Mouse (Mus musculus): ENCODE measurements at regions not wholly inside any gene's neighbourhood (a gene's known extent, or its start where the extent isn't known, plus 50 kb on each side); places are given as distances from the start of the nearest gene placed in this dataset.

DNA sequence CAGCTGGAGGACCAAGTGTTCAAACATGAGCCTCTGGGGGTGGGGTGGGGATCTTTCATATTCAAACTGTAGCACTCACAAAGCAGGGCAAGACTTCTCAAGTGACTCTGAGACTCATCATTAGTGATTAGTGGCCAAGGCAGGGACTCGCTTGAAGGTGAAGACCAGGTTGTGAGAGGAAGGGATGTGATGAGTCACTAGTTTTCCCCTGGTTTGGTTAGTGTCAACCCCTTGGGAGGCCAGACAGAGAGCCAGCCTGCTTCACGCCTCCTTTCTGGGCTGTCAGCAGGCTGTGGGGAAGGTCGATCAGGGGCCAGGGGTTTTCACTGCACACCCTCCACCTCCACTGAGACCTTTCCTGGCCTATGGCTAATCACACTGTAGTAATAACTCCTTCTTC, 65.2 kb downstream of the Slc30a10 start:
- DNase-seq (ENCODE audit: low read depth, low spot score), result no peak

DNA sequence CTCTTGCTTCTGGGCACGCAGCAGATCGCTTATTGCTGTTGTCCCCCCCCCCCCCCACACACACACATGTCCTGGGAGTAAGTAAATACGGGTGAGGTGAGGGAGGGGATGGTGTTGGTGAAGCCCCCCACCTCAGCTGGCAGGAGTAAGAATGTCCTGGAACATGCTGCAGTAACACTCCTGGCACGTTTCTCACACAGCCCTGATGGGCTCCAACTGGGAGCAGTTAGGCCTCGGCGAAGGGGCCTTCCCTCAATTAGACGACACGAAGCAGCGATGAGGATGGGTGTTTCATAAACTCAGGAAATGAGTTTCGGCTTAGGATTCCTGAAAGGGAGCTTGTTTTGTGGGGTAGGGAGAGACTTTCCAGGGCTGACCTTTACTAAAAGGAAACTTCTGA, 69.4 kb downstream of the Slc30a10 start:
- DNase-seq (ENCODE audit: low read depth, low spot score), result no peak

DNA sequence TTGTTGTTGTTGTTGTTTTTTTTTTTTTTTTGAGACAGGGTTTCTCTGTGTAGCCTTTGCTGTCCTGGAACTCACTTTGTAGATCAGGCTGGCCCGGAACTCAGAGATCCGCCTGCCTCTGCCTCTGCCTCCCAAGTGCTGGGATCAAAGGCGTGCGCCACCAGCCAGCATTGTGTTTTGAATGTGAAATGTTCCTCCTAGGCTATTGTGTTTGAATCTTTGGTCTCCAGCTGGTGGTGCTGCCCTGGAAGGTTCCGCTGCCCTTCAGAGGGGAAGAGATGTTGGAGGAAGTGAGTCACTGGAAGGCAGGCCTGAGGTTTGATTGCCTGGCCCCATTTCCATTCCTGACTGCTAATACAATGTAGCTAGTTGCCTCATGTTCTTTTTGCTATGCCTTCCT, 78.8 kb downstream of the Slc30a10 start:
- DNase-seq (ENCODE audit: low read depth, low spot score), result peak; percentile 88

DNA sequence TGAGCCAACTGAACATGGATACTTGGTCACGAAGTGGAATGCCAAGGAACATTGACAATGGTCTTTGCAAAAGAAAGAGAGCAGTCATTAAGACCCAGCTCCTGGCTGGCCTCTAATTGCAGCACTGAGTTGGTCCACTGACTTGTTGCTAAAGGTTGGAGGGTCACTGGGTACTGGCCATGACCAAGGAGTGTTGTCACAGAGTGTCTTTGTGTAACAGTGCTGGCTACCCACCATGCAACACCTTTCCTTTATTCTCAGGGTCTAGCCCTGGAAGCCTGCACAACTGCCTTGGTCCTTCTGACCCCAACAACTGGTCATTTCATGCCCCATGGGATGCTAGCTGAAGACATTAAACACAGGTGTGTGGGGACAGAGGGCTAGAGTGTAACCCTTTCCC, 79.5 kb downstream of the Slc30a10 start:
- no peak for DNase-seq (ENCODE audit: low read depth, low spot score)

DNA sequence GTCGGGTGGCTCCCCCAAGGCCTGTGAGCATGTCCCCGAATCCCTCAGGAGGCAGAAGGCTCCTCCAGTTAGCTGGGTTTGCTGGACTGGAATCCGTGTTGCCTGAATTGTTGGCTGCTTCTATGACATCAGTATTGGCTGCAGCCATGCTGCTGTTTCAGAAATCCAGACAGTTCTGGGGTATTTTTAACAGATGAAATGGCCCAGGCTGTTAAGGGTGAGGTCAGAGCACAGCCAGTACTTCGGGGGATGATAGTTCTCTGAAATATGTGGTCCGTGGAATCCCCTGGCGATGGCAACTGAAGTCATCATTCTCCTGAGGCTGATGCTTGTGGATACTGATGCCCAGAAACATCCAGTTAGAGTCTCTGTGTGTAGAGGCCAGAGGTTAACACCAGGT, 80.7 kb downstream of the Slc30a10 start:
- no peak for DNase-seq (ENCODE audit: low read depth, low spot score)

DNA sequence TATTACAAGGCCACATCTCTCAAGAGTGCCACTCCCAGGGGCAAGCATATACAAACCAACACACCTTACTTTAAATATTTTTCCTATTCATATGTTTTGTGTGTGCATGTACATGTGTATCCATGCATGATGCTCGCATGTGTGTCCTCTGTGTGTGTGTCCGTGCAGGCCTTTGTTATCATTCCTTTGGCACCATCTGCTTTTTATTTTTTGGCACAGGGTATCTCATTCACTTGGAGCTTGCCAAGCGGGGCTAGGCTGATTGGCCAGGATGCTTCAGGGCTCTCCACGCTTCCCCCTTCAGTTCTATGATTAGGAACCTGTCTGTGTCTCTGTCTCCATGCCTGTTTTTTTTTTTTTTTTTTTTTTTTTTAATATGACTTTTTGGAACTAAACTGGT, 82.6 kb downstream of the Slc30a10 start:
- DNase-seq (ENCODE audit: low read depth, low spot score), result no peak

DNA sequence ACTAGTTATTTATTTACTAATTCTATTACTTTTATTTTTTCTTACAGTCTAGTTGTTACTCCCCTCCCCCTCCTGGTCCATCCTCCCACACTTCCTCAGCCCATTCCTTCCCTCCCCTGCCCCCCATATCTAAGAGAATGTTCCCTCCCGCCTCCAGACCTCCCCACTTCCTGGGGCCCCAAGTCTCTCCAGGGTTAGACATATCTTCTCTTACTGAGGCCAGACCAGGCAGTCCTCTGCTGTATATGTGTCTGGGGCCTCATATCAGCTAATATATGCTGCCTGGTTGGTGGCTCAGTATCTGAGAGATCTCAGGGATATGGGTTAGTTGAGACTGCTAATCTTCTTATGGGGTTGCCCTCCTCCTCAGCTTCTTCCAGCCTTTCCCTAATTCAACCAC, 84.8 kb downstream of the Slc30a10 start:
- DNase-seq (ENCODE audit: low read depth, low spot score), result no peak

DNA sequence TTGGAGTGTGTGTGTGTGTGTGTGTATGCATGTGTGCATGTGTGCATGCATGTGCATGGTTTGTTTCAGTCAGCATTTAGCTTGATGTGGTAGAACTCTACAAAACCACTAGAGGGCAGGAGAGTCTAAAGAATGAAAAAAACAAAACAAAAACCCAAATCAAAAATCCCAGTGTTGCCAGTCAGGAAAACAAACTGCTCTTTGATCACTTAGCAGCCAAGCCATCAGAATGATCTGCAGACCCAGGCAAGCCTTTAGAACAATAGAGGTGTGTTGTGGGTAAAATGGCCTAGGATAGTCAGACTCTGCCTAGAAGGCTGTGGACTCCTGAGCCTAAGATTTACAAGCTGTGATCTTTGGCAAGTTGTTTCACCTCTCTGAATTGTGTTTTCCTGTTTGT, 91.7 kb downstream of the Slc30a10 start:
- DNase-seq (ENCODE audit: low read depth, low spot score), result peak; percentile 48

DNA sequence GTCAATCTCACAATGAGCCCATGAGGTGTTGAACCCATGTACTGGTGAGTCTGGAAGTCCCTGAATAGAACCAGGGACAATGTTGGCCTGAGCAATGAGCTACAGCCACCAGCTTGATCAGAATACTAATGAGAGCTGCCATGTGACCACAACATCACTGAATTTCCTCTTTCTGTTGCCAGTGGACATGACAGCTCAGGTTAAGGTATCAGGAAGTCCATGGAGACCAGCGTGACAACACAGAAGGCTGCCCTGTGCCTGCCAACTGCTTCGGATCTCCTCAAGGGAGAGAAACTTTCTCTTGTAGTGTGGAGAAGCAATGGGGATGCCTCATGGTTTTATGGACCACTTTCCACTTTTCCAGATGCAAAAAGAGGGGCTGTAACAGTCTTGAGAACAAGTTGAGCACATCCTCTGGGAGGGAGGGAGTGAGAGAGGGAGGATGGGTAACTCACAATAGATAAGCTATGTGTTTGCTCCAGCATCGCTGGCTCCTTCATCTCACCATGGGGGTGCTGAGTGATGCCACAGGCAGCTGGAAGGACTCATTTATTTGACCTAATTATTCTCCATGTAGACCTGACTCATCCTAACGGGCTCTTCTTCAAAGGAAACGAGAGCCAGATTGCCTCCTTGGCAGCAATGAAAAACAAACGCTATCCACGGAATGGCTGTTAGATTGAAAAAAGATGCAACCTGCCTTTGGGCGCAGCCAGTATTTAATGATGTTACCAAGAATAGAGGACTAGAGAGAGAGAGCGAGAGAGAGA, 118.3 kb downstream of the Slc30a10 start:
- no peak for DNase-seq (ENCODE audit: low read depth, low spot score)

DNA sequence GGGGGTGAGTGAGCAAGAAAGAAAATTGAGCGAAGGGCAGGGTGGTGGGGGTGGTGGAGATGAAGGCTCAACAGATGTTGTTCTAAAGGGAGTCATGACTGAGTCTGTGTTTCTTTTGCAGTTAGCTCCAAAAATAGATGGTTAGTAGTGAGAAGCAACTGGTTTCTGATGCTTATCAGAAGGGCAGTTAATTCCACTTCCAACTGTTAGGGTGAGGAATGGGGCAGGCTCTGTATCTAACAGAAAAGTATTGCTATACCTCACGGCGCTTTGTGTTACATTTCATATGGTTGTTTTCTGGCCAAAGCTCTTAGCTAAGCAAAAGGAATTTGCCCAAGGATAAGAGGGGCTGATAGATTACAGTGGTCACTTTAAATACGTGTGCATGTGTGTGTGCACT, 120.3 kb downstream of the Slc30a10 start:
- no peak for DNase-seq (ENCODE audit: low read depth, low spot score)

DNA sequence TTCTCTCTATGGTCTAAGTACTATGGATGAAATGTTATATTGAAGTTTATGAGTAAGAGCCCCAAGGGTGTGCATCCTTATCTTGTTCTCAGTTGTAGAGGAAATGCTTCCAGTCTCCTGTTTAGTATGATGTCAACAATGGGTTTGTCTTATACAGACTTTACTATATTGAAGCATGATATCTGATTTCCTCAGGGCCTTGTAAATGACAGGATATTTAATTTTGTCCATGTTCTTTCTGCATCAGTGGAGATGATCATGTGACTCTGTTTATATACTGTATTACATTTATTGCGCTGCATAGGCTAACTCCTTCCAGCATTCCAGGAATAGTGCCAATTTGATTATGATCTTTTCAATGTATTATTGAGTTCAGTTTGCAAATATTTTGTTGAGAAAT, 125.2 kb downstream of the Slc30a10 start:
- no peak for DNase-seq (ENCODE audit: low read depth, low spot score)

DNA sequence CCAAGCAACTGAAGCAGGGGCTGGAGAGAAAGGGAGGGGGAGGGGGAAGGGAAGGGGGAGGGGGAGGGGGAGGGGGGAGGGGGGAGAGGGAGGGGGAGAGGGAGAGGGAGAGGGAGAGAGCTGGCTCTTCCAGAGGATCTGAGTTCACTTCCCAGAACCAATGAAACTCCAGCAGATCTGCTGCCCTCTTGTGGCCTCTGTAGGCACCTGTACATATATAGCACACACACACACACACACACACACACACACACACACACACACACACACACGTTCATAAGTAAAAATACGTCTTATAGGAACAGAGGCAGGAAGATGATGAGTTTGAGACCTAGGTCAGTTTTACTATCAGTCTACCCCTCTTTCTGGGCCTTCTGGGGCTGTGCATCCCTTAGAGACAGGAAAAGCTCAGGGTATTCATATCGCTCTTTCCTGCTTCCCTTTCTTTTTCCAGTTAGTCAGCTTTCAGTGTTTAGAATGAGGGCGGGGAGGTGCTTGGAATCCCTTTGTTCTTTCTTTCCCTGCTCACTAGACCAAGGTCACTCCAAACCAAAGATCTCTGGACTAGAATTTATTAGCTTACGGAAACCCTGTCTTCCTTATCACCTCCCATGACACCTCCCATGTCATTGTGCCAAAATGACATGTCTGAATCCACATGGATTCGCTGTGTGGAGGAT, 130.7 kb downstream of the Slc30a10 start:
- peak; percentile 53 for DNase-seq (ENCODE audit: low read depth, low spot score)

DNA sequence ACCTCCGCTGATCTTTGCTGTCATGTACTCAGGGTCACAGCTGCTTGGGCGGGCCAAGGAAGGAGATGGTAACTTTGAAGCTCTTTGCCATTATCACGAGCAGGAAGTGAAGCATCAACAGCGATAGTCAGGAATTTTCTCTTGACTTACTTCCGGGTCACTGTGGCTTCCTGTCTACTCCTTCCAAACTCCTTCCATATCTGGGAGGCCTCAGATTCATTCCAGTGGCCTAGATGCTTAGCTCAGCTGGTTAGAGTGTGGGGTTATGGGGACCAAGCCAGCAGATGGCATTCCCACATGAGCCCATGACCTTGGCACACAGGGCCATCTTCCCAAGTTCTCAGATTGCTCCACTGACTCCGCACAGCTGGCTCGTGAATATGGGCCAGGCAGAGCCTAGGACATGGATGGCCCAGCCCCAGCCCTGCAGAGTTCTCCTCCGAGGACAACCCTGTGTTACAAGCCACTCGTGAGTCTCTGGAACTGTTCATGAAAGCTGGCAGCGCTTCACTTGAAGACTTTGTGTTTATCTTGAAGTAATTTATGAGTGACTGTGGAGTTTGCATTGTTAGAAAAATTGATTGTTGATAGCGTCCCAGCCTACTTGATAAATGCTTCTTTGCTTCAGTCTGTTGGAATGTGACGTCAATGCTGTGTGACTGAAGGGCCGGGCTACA, 133.2 kb downstream of the Slc30a10 start:
- no peak for DNase-seq (ENCODE audit: low read depth, low spot score)

DNA sequence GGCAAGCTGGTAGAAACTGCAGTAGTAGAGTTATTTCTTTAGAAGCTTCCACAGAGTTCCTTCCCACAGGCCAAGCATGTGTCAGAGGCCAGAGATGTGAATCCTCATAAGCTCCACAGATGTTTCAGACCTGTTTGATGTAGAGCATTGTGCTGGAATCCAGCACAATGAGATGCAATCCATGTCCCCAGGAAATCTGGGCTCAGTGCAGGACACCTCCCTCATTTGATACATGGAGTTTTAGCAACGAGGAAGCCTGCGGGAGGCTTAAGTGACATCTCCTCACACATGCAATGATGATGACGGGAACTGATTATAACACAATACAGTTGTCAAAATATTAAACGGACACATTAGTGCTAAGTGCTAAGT, 133.7 kb downstream of the Slc30a10 start:
- no peak for DNase-seq (ENCODE audit: low read depth, low spot score)

DNA sequence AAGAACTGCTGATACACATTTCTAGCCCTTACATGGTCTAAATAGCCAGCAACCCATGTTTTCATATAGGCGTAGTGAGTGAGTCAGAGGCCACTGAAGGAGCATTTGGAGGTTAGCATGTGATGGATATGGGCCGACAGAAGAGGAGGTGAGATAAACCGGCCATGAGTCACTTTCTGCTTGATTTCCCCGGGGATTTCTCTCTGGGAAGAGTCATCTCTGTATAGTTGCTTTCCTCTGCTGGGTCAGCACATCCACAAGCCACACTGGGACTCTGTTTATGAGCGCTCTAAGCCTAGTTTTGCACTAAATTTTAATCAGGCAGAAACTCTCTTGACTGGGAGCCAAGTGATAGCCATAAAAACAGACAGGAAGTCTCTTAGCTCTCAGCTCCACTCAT, 142.2 kb downstream of the Slc30a10 start:
- DNase-seq (ENCODE audit: low read depth, low spot score), result no peak

DNA sequence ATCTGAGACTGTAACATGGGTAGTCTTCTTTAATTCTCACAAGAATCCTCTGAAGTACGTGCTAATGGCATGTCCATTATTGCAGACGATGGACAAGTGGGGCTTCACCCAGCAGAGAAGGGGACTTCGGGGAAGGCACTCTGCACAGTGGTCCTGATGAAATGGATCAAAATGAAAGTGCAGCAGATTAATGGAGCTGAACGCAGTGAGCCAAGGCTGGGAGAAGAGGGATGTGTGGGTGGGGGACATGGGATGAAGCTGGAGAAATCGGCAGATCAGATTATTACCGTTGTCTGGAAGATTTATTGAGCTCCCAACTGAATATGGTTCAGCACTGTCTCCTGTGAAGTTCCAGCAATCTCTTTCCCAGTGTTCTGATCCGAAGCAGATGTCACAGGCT, 143.9 kb downstream of the Slc30a10 start:
- no peak for DNase-seq (ENCODE audit: low read depth, low spot score)

DNA sequence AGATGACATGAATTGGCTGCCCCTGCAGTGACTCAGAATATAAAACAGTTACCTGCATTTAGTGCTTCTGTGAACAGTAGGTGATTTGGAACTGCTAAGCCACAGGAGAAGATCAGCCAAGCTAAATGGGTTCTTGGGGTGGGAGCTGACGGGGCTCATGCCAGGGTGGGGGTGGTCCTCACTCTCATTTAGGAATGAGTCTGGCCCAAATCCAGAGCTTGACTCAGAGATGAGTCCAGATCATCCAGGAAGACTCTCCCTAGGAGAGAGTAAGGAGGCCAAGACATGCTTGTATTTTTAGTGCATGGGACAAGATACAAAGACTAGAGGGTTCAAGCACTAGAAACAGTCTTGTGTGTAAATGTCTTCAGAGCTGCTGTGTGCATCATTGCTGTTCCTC, 146.5 kb downstream of the Slc30a10 start:
- no peak for DNase-seq (ENCODE audit: low read depth, low spot score)

DNA sequence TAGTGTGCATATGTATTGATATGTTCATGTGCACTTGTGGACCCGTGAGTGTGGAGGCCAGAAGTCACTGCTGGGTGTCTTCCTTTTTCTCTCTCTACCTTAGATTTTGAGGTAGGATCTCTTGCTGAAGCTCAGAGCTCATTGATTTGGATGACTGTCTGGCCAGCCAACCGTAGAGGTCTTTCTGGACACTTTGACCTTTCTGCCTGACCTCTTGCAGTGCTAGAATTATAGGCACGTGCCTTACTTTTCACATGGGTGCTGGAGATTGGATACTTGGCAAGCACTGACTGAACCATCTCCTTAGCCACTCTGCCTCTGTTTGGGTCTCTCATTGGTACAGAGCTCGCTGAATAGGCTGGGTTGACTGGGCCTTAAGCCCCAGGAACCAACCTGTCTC, 151.3 kb downstream of the Slc30a10 start:
- DNase-seq (ENCODE audit: low read depth, low spot score), result no peak

DNA sequence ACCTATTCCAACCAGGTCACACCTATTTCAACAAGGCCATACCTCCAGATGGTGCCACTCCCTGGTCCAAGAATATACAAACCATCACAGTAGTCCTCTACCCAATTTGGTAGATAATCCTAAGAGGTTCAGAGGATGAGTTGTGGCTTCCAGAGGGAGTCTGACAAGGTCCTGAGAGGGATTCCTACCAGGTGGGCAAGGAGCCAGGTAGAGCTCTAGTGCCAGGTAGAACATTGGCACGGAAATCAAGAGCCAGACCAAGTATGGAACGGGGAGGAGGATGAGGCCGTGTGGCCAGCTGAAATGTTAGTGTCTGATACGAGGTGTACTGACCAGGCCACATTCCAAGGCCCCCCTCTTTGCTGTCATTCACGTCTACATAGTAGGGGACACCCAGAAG, 153.0 kb downstream of the Slc30a10 start:
- no peak for DNase-seq (ENCODE audit: low read depth, low spot score)

DNA sequence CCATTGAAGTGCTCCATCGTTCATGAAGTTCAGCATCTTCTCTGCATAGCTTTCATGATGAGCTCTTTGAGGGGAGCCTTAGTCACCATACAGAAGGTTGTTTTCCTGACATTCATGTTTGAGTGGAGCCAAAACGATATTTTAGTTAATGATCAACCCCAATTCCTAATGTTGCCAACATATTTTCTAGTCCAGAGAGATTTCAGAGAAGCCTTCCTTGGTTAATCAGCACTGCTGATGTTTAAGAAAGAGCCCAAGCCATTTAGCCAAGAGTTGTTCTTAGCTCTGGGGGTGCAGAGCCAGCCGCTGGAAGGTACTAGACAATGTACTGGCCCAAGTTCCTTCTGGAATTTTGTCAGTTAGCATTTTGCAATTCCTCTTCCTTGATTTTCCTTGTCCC, 153.8 kb downstream of the Slc30a10 start:
- DNase-seq (ENCODE audit: low read depth, low spot score), result no peak

DNA sequence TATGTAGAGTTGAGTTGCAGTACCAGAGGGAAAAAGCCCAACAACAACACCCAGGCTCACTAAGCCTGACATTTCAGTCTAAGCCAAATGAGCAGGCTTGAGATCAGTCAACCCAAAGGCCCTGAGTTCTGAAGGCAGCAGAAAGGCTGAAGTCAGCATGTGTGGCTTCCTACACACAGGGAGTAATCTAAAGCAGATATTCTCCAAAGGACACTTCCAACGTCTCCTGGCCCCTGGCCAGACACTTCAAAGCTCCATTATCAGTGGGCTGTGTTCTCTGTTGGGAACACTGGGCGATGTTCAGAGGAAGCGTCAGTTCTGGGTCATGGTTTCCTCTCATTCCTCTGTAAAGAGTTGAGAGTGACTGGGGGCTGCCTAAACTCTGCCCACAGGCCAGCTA, 155.9 kb downstream of the Slc30a10 start:
- DNase-seq (ENCODE audit: low read depth, low spot score), result no peak

DNA sequence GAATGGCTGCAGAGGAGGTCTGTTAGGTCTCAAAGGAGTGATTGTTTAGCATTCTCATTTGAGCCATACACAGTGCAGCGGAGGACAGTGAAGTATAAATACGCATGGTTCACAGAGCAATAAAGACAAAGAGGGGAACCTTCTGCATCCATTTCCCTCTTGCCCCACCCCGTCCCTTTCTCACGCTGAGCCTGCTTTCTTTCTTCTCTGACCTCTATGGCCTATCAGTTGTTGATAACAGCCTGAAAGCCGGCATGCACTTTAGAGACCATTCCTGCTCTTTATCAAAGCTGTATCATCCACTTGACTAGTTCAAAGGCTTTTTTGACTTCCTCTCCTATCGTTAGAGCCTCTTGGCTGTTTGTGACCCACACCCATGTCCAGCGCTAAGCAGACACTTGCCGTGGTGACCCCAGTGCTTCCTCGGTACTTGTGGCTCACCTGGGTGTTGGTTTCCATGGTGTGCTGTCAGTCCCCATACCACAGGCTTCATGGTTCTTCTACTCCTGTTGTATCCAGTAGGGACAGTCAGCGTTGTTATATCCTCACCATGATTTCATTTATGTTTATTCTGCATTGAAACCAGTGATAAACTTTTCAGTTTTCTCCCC, 161.3 kb downstream of the Slc30a10 start:
- DNase-seq (ENCODE audit: low read depth, low spot score), result no peak

DNA sequence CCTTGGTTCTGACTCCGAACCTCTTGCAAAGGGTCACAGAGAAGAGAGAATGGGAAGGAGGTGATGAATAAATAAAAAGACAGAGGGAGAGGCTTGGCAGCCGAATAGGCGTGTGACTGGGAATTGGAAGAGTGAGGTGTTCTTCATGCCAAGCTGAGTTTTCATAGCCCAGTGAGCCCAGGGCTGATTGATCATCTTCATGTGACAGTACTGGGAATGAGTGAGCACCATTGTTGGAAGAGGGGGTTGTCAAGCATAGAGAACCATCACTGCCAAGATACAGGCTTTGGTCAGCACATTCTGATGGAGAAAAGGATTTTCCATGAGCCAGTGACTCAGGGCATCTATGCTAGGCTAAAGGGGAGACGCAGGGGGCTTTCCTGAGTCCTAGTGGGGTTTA, 163.0 kb downstream of the Slc30a10 start:
- DNase-seq (ENCODE audit: low read depth, low spot score), result no peak
